Mouse (Mus musculus) mature B cell (primary cell): ENCODE measurements around the gene Tenm4.
"Not testable (repeated sequence)": the region's sequence is repeated elsewhere in the genome, so short reads cannot be mapped to it uniquely, and the experiment has no call there.

Experiments
- in situ Hi-C: fragments of 300-500 bp; cut with MboI; formaldehyde crosslinking; loops from 2 replicates; pipeline ENCODE4 v1.14.3; 2019

Gene Tenm4

GRCm38 (mm10) chr7:96902183-96902582 lies 731.1 kb downstream of the Tenm4 start:
- in situ Hi-C loops = no loop called here

GRCm38 (mm10) chr7:96903088-96903985 lies 732.3 kb downstream of the Tenm4 start:
- in situ Hi-C loops = no loop called here

- in situ Hi-C loops = no loop called here
Measured at GRCm38 (mm10) chr7:96904442-96904841, 733.4 kb downstream of the Tenm4 start.

GRCm38 (mm10) chr7:96904936-96905335 lies 733.9 kb downstream of the Tenm4 start:
- in situ Hi-C loops = no loop called here

GRCm38 (mm10) chr7:96905422-96905821 lies 734.4 kb downstream of the Tenm4 start:
- in situ Hi-C loops = no loop called here

GRCm38 (mm10) chr7:96906216-96906615 lies 735.2 kb downstream of the Tenm4 start:
- in situ Hi-C loops = no loop called here

- in situ Hi-C loops = no loop called here
Measured at GRCm38 (mm10) chr7:96907971-96908680, 737.1 kb downstream of the Tenm4 start.

GRCm38 (mm10) chr7:96909856-96910255 lies 738.8 kb downstream of the Tenm4 start:
- in situ Hi-C loops = no loop called here

GRCm38 (mm10) chr7:96910310-96910960 lies 739.4 kb downstream of the Tenm4 start:
- in situ Hi-C loops = no loop called here

GRCm38 (mm10) chr7:96914031-96914430 lies 743.0 kb downstream of the Tenm4 start:
- in situ Hi-C loops = no loop called here

- in situ Hi-C loops = no loop called here
Measured at GRCm38 (mm10) chr7:96915452-96916105, 744.5 kb downstream of the Tenm4 start.

GRCm38 (mm10) chr7:96920447-96921095 lies 749.5 kb downstream of the Tenm4 start:
- in situ Hi-C loops = loop anchor here (10.0 kb wide), 1 partner anchor 406 kb away; no protein-coding TSS in a partner anchor

- in situ Hi-C loops = loop anchor here (10.0 kb wide), 1 partner anchor 408 kb away; no protein-coding TSS in a partner anchor
Measured at GRCm38 (mm10) chr7:96922927-96923326, 751.9 kb downstream of the Tenm4 start.

GRCm38 (mm10) chr7:96943715-96944377 lies 772.8 kb downstream of the Tenm4 start:
- in situ Hi-C loops = no loop called here

- in situ Hi-C loops = not testable (repeated sequence)
Measured at GRCm38 (mm10) chr7:96946501-96946900, 775.5 kb downstream of the Tenm4 start.

- in situ Hi-C loops = no loop called here
Measured at GRCm38 (mm10) chr7:96951281-96952051, 780.4 kb downstream of the Tenm4 start, which contains the start of gene Nars2. Gene Nars2 (plus strand): TSS chr7:96951505.

GRCm38 (mm10) chr7:96952094-96952493 lies 781.0 kb downstream of the Tenm4 start:
- in situ Hi-C loops = no loop called here

GRCm38 (mm10) chr7:96959168-96959567 lies 788.1 kb downstream of the Tenm4 start:
- in situ Hi-C loops = no loop called here
